Mouse (Mus musculus): Measurements from ENCODE around the gene Flad1. TPM values are rescaled to one million over a fixed set of nuclear protein-coding genes. Genes with fewer than 3 reads are reported as not detected.

Flad1 gene
- polyA plus RNA-seq (2015; fragmentation: Nextera tagmentation; extraction: Ambion mirVana) = 35.0 and 39.3 TPM in 2 replicates

GRCm38 (mm10) chr3:89411490-89412393, at the start of gene Flad1:
Flad1 (minus strand) TSS chr3:89411870.
- peak within 1 kb of the TSS; percentile 68 for H3K9ac ChIP-seq (replicated peaks; ENCODE audit: low read length)
- no peaks in the 10 kb centered on the region for H3K9me3 ChIP-seq (ENCODE audit: low read length)
- peak within 1 kb of the TSS; percentile 57 for H3K27ac ChIP-seq (ENCODE audit: low read length)
- H3K4me2 ChIP-seq (replicated peaks; ENCODE audit: low read depth, low read length) = peak within 1 kb of the TSS; percentile 68
- H3K4me3 ChIP-seq (ENCODE audit: low read length) = peak within 1 kb of the TSS; percentile 67
- H3K36me3 ChIP-seq (ENCODE audit: insufficient read depth, low read length) = peaks cover 39% of the 10 kb centered on the region
- WGBS = 5% methylated on average over 28 of the region's 28 CpGs
- no peaks in the 10 kb centered on the region for H3K27me3 ChIP-seq (ENCODE audit: insufficient read depth, low read length)
- H3K4me1 ChIP-seq (ENCODE audit: insufficient read depth, low read length) = peaks cover 12% of the 10 kb centered on the region
- ATAC-seq (ENCODE audit: low FRiP score, low TSS enrichment) = peak; percentile 100

- under 1% methylated on average over 35 of the region's 36 CpGs for WGBS
- Histone ChIP-seq H3K27ac (ENCODE audit: low read length) (peak overlapping the region; percentile 81), H3K4me3 (ENCODE audit: low read length) (peak overlapping the region; percentile 79), H3K9me3 (ENCODE audit: low read length) (no peaks in the 10 kb centered on the region), H3K4me1 (ENCODE audit: insufficient read depth, low read length) (peaks cover 19% of the 10 kb centered on the region; the same call in 1 of the 2 replicates), H3K9ac (replicated peaks; ENCODE audit: low read length) (peak overlapping the region; percentile 77), H3K27me3 (ENCODE audit: insufficient read depth, low read length) (no peaks in the 10 kb centered on the region), H3K36me3 (ENCODE audit: insufficient read depth, low read length) (0 out of 2 replicates have a peak, but pooled peaks cover 4% of the 10 kb centered on the region), H3K4me2 (replicated peaks; ENCODE audit: low read depth, low read length) (peak overlapping the region; percentile 77)
- peak; percentile 91 for ATAC-seq (ENCODE audit: low FRiP score, low TSS enrichment)
These were observed 47.5 kb upstream of the Flad1 start for GRCm38 (mm10) chr3:89458965-89459807.

- H3K27me3 ChIP-seq (ENCODE audit: insufficient read depth, low read length) = no peaks in the 10 kb centered on the region
- 0 out of 2 replicates have a peak, but pooled peaks cover 4% of the 10 kb centered on the region for H3K36me3 ChIP-seq (ENCODE audit: insufficient read depth, low read length)
- ATAC-seq (ENCODE audit: low FRiP score, low TSS enrichment) = peak; percentile 32; the same call in 1 of the 2 replicates
- H3K27ac ChIP-seq (ENCODE audit: low read length) = peak overlapping the region; percentile 81
- H3K4me3 ChIP-seq (ENCODE audit: low read length) = peak overlapping the region; percentile 79
- WGBS = 45% methylated on average over 13 of the region's 13 CpGs
- peak overlapping the region; percentile 77 for H3K9ac ChIP-seq (replicated peaks; ENCODE audit: low read length)
- H3K9me3 ChIP-seq (ENCODE audit: low read length) = no peaks in the 10 kb centered on the region
- H3K4me2 ChIP-seq (replicated peaks; ENCODE audit: low read depth, low read length) = peak overlapping the region; percentile 77
- peaks cover 19% of the 10 kb centered on the region; the same call in 1 of the 2 replicates for H3K4me1 ChIP-seq (ENCODE audit: insufficient read depth, low read length)
These were observed 46.8 kb upstream of the Flad1 start for GRCm38 (mm10) chr3:89458372-89458964.

- Histone ChIP-seq H3K4me2 (replicated peaks; ENCODE audit: low read depth, low read length) (no peak overlapping the region), H3K36me3 (ENCODE audit: insufficient read depth, low read length) (0 out of 2 replicates have a peak, but pooled peaks cover 3% of the 10 kb centered on the region), H3K4me3 (ENCODE audit: low read length) (no peak overlapping the region), H3K27ac (ENCODE audit: low read length) (no peak overlapping the region), H3K27me3 (ENCODE audit: insufficient read depth, low read length) (no peaks in the 10 kb centered on the region), H3K9me3 (ENCODE audit: low read length) (no peaks in the 10 kb centered on the region), H3K9ac (replicated peaks; ENCODE audit: low read length) (no peak overlapping the region), H3K4me1 (ENCODE audit: insufficient read depth, low read length) (peaks cover 19% of the 10 kb centered on the region; the same call in 1 of the 2 replicates)
- ATAC-seq (ENCODE audit: low FRiP score, low TSS enrichment) = 0 out of 2 replicates have a peak, but pooled peaks have one; percentile 37
- 39% methylated on average over 10 of the region's 10 CpGs for WGBS
These were observed 45.3 kb upstream of the Flad1 start for GRCm38 (mm10) chr3:89456726-89457665.

DNA sequence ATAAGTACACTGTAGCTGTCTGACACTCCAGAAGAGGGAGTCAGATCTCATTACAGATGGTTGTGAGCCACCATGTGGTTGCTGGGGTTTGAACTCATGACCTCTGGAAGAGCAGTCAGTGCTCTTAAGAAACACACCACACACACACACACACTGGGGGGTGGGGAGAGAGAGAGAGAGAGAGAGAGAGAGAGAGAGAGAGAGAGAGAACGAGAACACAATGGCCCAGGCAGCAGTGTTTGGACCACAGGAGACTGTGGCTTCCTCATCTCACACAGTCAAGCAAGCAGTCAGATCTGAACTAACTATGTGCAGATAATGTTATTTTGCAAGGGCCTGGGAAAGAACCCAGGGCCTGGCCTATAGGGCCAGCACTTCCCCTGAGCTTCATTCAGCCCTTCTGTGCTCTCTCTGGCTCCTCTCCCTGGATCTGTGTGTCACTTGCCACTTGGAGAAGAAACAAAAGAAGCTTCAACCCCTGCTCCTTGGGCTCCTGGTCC, 44.2 kb upstream of the Flad1 start:
- WGBS = 86% methylated on average over 1 of the region's 1 CpGs
- peaks cover 19% of the 10 kb centered on the region; the same call in 1 of the 2 replicates for H3K4me1 ChIP-seq (ENCODE audit: insufficient read depth, low read length)
- no peaks in the 10 kb centered on the region for H3K9me3 ChIP-seq (ENCODE audit: low read length)
- ATAC-seq (ENCODE audit: low FRiP score, low TSS enrichment) = no peak
- H3K4me2 ChIP-seq (replicated peaks; ENCODE audit: low read depth, low read length) = no peak overlapping the region
- H3K36me3 ChIP-seq (ENCODE audit: insufficient read depth, low read length) = no peaks in the 10 kb centered on the region
- no peaks in the 10 kb centered on the region for H3K27me3 ChIP-seq (ENCODE audit: insufficient read depth, low read length)
- H3K27ac ChIP-seq (ENCODE audit: low read length) = no peak overlapping the region
- H3K4me3 ChIP-seq (ENCODE audit: low read length) = no peak overlapping the region
- H3K9ac ChIP-seq (replicated peaks; ENCODE audit: low read length) = no peak overlapping the region

DNA sequence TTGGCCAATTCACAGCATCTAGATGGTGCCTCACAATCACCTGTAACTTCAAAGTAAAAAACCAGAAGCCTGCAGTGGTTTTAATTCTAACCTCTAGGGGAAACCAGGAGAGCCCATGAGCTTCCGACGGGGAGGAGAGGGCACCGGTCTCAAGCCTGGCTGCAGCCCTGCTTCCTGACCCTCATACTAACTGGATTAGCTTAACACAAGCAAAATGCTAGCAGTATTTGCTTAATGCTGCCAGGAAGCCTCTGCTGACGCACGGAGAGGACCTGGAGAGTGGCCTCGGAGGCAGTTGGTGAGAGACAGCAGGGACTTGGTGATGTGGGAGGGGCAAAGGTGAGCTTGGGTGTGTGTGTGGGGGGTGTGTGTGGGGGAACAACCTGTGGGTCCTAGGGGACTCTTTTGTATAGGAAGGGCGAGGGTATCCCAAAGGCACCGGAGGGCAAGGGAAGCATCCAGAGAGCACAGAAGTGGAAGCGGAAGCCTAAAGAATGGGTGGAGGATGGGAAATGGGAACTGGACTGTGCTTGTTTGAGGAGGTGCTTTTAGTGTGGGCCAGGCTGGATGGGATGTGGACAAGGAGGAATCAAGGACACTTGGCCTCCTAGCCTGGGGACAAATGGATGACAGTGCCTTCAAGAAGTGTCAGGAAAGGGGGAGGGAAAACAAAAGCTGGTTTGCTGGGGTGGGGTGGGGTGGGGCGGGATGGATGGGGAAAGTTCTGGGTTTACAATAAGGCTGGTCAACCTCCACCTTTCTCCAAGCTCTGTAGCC, 42.9 kb upstream of the Flad1 start, which contains the start of gene Pmvk:
Gene Pmvk (plus strand): TSS at position 141 of the 777 bp plus-strand sequence.
- Histone ChIP-seq H3K9me3 (ENCODE audit: low read length) (no peaks in the 10 kb centered on the region), H3K4me1 (ENCODE audit: insufficient read depth, low read length) (peaks cover 12% of the 10 kb centered on the region; the same call in 1 of the 2 replicates), H3K9ac (replicated peaks; ENCODE audit: low read length) (no peak within 1 kb of the TSS), H3K4me2 (replicated peaks; ENCODE audit: low read depth, low read length) (no peak within 1 kb of the TSS), H3K27me3 (ENCODE audit: insufficient read depth, low read length) (no peaks in the 10 kb centered on the region), H3K27ac (ENCODE audit: low read length) (no peak within 1 kb of the TSS), H3K4me3 (ENCODE audit: low read length) (no peak within 1 kb of the TSS), H3K36me3 (ENCODE audit: insufficient read depth, low read length) (no peaks in the 10 kb centered on the region)
- ATAC-seq (ENCODE audit: low FRiP score, low TSS enrichment) = no peak
- WGBS = 63% methylated on average over 10 of the region's 10 CpGs

DNA sequence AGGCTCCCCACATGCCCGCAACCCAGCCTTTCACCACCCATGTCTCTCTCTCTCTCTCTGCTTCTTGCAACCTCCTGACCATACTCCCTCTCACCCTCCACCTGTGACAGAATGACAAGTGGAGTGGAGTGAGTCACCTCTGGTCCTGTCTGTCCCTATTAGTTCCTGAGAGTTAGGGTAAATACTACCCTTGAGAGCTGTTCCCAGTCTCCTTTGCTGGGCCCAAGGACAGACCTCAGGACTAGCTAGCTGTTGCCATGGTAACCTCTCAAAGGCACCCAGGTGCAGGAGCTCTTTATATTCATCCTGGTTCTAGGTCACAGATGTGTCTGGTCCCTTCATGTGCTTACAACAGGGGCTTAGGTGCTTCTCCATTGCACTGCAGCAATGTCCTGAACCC, 40.2 kb upstream of the Flad1 start:
- 88% methylated on average over 1 of the region's 1 CpGs for WGBS
- H3K4me1 ChIP-seq (ENCODE audit: insufficient read depth, low read length) = peaks cover 10% of the 10 kb centered on the region
- H3K9me3 ChIP-seq (ENCODE audit: low read length) = no peaks in the 10 kb centered on the region
- no peak overlapping the region; the same call in 1 of the 2 replicates for H3K9ac ChIP-seq (replicated peaks; ENCODE audit: low read length)
- H3K27me3 ChIP-seq (ENCODE audit: insufficient read depth, low read length) = no peaks in the 10 kb centered on the region
- no peak overlapping the region for H3K4me3 ChIP-seq (ENCODE audit: low read length)
- H3K27ac ChIP-seq (ENCODE audit: low read length) = no peak overlapping the region
- H3K4me2 ChIP-seq (replicated peaks; ENCODE audit: low read depth, low read length) = no peak overlapping the region
- no peaks in the 10 kb centered on the region for H3K36me3 ChIP-seq (ENCODE audit: insufficient read depth, low read length)
- no peak for ATAC-seq (ENCODE audit: low FRiP score, low TSS enrichment)

DNA sequence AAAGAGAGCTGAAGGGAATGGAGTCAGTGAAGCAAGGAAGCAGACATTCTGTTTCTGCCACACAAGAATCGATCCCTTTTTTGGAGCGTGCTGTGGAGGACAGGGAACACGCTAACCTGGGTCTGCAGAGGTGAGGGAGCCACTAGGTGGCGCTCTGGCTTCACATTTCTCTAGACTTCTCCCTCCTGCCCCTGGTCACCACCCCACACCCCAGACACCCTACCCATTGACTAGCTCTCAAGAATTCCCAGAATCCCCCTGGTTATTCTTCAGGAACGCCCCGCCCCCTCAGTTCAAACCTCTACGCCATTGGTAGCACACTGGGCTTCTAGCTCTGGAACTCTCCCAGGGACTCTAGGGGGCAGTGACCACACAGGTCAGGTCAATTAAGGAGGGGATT, 37.9 kb upstream of the Flad1 start:
- WGBS = 47% methylated on average over 7 of the region's 7 CpGs
- H3K4me2 ChIP-seq (replicated peaks; ENCODE audit: low read depth, low read length) = no peak overlapping the region
- peaks cover 9% of the 10 kb centered on the region for H3K4me1 ChIP-seq (ENCODE audit: insufficient read depth, low read length)
- no peaks in the 10 kb centered on the region for H3K27me3 ChIP-seq (ENCODE audit: insufficient read depth, low read length)
- H3K27ac ChIP-seq (ENCODE audit: low read length) = no peak overlapping the region
- H3K9me3 ChIP-seq (ENCODE audit: low read length) = no peaks in the 10 kb centered on the region
- H3K36me3 ChIP-seq (ENCODE audit: insufficient read depth, low read length) = peaks cover 5% of the 10 kb centered on the region; the same call in 1 of the 2 replicates
- no peak overlapping the region for H3K4me3 ChIP-seq (ENCODE audit: low read length)
- H3K9ac ChIP-seq (replicated peaks; ENCODE audit: low read length) = no peak overlapping the region
- peak; percentile 73 for ATAC-seq (ENCODE audit: low FRiP score, low TSS enrichment)

Data from kidney, embryonic 16.5 days (tissue).